Mouse (Mus musculus): Measurements from ENCODE around the gene Thumpd3. TPM values are rescaled to one million over a fixed set of nuclear protein-coding genes. Genes with fewer than 3 reads are reported as not detected.

Thumpd3 gene
- polyA plus RNA-seq, 1 experiment from 2014 or later, result 57.1 TPM

DNA sequence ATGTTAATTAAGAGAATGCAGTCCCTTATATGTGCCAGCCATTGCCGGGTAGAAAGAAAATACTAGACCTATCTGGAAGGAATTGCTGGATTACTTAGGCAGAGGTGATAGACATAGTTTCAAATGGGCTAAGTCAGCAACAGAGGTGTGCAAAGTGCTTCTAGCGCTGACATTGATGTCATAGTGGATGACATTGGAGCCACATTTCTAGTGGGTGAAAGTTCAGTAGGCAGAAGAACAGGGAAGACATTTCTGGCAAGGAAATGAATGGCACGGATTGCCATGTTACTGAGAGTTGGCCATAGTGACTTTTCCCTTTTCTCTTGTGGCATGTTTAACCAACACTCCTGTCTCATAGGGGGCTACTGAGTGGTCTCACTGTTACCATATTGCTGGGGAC lies 19.2 kb downstream of the Thumpd3 start:
- WGBS, result 88% methylated on average over 3 of the region's 3 CpGs
- H3K9ac ChIP-seq (ENCODE audit: low read length), result no peak overlapping the region
- no peak for DNase-seq (ENCODE audit: low spot score, missing footprints)
- H3K4me3 ChIP-seq (ENCODE audit: low read depth, low read length), result no peak overlapping the region
- ATAC-seq (ENCODE audit: low FRiP score), result no peak
- H3K9me3 ChIP-seq (ENCODE audit: control insufficient read depth, low read length), result no peaks in the 10 kb centered on the region
- peaks cover 20% of the 10 kb centered on the region for H3K36me3 ChIP-seq (ENCODE audit: control insufficient read depth, insufficient read depth, low read length)
- no peak overlapping the region for H3K4me2 ChIP-seq
- H3K27me3 ChIP-seq (ENCODE audit: control insufficient read depth, insufficient read depth, low read length), result no peaks in the 10 kb centered on the region
- no peaks in the 10 kb centered on the region for H3K4me1 ChIP-seq (ENCODE audit: control insufficient read depth, insufficient read depth, low read length)
- H3K27ac ChIP-seq (ENCODE audit: low read depth, low read length), result no peak overlapping the region

- no peaks in the 10 kb centered on the region for H3K4me1 ChIP-seq (ENCODE audit: control insufficient read depth, insufficient read depth, low read length)
- no peak overlapping the region for H3K27ac ChIP-seq (ENCODE audit: low read depth, low read length)
- ATAC-seq (ENCODE audit: low FRiP score) (no peak), DNase-seq (ENCODE audit: low spot score, missing footprints) (no peak)
- H3K4me2 ChIP-seq, result no peak overlapping the region
- 100% methylated on average over 1 of the region's 1 CpGs for WGBS
- peaks cover 13% of the 10 kb centered on the region for H3K36me3 ChIP-seq (ENCODE audit: control insufficient read depth, insufficient read depth, low read length)
- no peak overlapping the region for H3K9ac ChIP-seq (ENCODE audit: low read length)
- H3K9me3 ChIP-seq (ENCODE audit: control insufficient read depth, low read length), result no peaks in the 10 kb centered on the region
- H3K4me3 ChIP-seq (ENCODE audit: low read depth, low read length), result no peak overlapping the region
- no peaks in the 10 kb centered on the region for H3K27me3 ChIP-seq (ENCODE audit: control insufficient read depth, insufficient read depth, low read length)
Measured at GRCm38 (mm10) chr6:113069154-113069553, 23.1 kb downstream of the Thumpd3 start.

- H3K36me3 ChIP-seq (ENCODE audit: control insufficient read depth, insufficient read depth, low read length), result no peaks in the 10 kb centered on the region
- H3K9me3 ChIP-seq (ENCODE audit: control insufficient read depth, low read length), result no peaks in the 10 kb centered on the region
- no peak overlapping the region; the same call in 1 of the 2 replicates for H3K27ac ChIP-seq (ENCODE audit: low read depth, low read length)
- ATAC-seq (ENCODE audit: low FRiP score) (no peak), DNase-seq (ENCODE audit: low spot score, missing footprints) (peak; percentile 90)
- H3K4me3 ChIP-seq (ENCODE audit: low read depth, low read length), result peak overlapping the region; percentile 99
- no peaks in the 10 kb centered on the region for H3K27me3 ChIP-seq (ENCODE audit: control insufficient read depth, insufficient read depth, low read length)
- H3K4me2 ChIP-seq, result peak overlapping the region; percentile 93
- 43% methylated on average over 3 of the region's 3 CpGs for WGBS
- peak overlapping the region; percentile 99 for H3K9ac ChIP-seq (ENCODE audit: low read length)
- H3K4me1 ChIP-seq (ENCODE audit: control insufficient read depth, insufficient read depth, low read length), result peaks cover 20% of the 10 kb centered on the region
Measured at GRCm38 (mm10) chr6:113075261-113075660, 29.2 kb downstream of the Thumpd3 start.

- DNase-seq (ENCODE audit: low spot score, missing footprints), result peak; percentile 99
- 0% methylated on average over 46 of the region's 55 CpGs for WGBS
- ATAC-seq (ENCODE audit: low FRiP score), result peak; percentile 85
Measured at GRCm38 (mm10) chr6:113076012-113076685, 30.1 kb downstream of the Thumpd3 start.

DNA sequence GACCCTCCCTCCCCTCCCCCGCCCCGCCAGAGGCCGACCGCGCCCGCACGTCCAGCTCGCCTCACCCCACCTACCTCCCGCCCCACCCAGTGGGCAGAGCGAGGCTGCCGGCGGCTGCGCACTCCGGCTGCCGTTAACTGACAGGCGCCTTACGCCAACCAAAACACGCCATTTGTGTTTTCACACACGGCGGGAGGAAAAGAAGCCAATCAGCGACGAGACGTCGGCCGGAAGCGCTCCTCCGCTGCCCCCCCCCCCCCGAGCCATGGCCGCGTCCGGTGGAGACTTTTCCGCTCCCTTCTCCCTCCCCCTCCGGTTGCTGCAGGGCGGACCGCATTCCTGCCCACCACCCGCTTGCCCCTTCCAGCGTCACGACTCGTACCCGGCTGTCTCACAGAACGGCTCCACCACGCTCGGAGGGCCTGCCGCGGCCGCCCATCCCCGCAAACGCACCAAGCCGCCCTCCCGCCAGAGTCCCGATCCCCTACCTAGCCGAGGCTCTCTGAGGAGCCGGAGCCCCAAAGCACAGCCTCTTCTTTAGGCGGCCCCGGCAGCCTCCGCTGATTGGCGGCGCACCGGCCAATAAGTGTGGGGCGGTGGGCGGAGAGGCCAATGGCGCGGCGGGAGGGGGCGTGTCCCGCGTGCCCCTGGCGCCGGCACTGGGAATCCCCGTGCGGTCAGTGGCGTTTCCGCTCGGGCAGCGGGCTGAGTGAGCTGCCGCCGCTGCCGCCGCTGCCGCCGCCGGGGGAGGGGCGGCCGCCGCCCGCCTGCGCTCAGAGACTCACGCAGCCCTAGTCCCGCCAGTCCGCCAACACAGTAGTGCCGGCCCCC lies 30.9 kb downstream of the Thumpd3 start, which contains the start of gene Setd5:
Setd5 (plus strand) TSS at position 680 of the 831 bp plus-strand sequence.
- Histone ChIP-seq H3K9ac (ENCODE audit: low read length) (peak within 1 kb of the TSS; percentile 99), H3K27me3 (ENCODE audit: control insufficient read depth, insufficient read depth, low read length) (no peaks in the 10 kb centered on the region), H3K4me1 (ENCODE audit: control insufficient read depth, insufficient read depth, low read length) (peaks cover 28% of the 10 kb centered on the region), H3K36me3 (ENCODE audit: control insufficient read depth, insufficient read depth, low read length) (no peaks in the 10 kb centered on the region), H3K4me3 (ENCODE audit: low read depth, low read length) (peak within 1 kb of the TSS; percentile 99), H3K4me2 (peak within 1 kb of the TSS; percentile 94), H3K27ac (ENCODE audit: low read depth, low read length) (peak within 1 kb of the TSS; percentile 100), H3K9me3 (ENCODE audit: control insufficient read depth, low read length) (no peaks in the 10 kb centered on the region)
- peak; percentile 100 for DNase-seq (ENCODE audit: low spot score, missing footprints)
- peak; percentile 94 for ATAC-seq (ENCODE audit: low FRiP score)
- WGBS, result under 1% methylated on average over 60 of the region's 91 CpGs

More at GRCm38 (mm10) chr6:113076012-113076685, 30.1 kb downstream of the Thumpd3 start:
- Histone ChIP-seq H3K27me3 (ENCODE audit: control insufficient read depth, insufficient read depth, low read length) (no peaks in the 10 kb centered on the region), H3K4me1 (ENCODE audit: control insufficient read depth, insufficient read depth, low read length) (peaks cover 22% of the 10 kb centered on the region), H3K4me3 (ENCODE audit: low read depth, low read length) (peak overlapping the region; percentile 99), H3K4me2 (peak overlapping the region; percentile 93), H3K9ac (ENCODE audit: low read length) (peak overlapping the region; percentile 99), H3K27ac (ENCODE audit: low read depth, low read length) (peak overlapping the region; percentile 100), H3K9me3 (ENCODE audit: control insufficient read depth, low read length) (no peaks in the 10 kb centered on the region), H3K36me3 (ENCODE audit: control insufficient read depth, insufficient read depth, low read length) (no peaks in the 10 kb centered on the region)

GRCm38 (mm10) chr6:113077569-113078030 lies 31.6 kb downstream of the Thumpd3 start:
- no peaks in the 10 kb centered on the region for H3K36me3 ChIP-seq (ENCODE audit: control insufficient read depth, insufficient read depth, low read length)
- H3K4me2 ChIP-seq, result peak overlapping the region; percentile 94
- H3K9ac ChIP-seq (ENCODE audit: low read length), result peak overlapping the region; percentile 99
- no peak for ATAC-seq (ENCODE audit: low FRiP score)
- H3K27me3 ChIP-seq (ENCODE audit: control insufficient read depth, insufficient read depth, low read length), result no peaks in the 10 kb centered on the region
- peak; percentile 95 for DNase-seq (ENCODE audit: low spot score, missing footprints)
- peak overlapping the region; percentile 100 for H3K27ac ChIP-seq (ENCODE audit: low read depth, low read length)
- peaks cover 34% of the 10 kb centered on the region for H3K4me1 ChIP-seq (ENCODE audit: control insufficient read depth, insufficient read depth, low read length)
- under 1% methylated on average over 28 of the region's 28 CpGs for WGBS
- H3K4me3 ChIP-seq (ENCODE audit: low read depth, low read length), result peak overlapping the region; percentile 99
- no peaks in the 10 kb centered on the region for H3K9me3 ChIP-seq (ENCODE audit: control insufficient read depth, low read length)

- H3K4me1 ChIP-seq (ENCODE audit: control insufficient read depth, insufficient read depth, low read length), result peaks cover 34% of the 10 kb centered on the region
- H3K4me2 ChIP-seq, result peak overlapping the region; percentile 94
- H3K36me3 ChIP-seq (ENCODE audit: control insufficient read depth, insufficient read depth, low read length), result no peaks in the 10 kb centered on the region
- ATAC-seq (ENCODE audit: low FRiP score) (no peak), DNase-seq (ENCODE audit: low spot score, missing footprints) (peak; percentile 96)
- H3K27me3 ChIP-seq (ENCODE audit: control insufficient read depth, insufficient read depth, low read length), result no peaks in the 10 kb centered on the region
- H3K27ac ChIP-seq (ENCODE audit: low read depth, low read length), result peak overlapping the region; percentile 100
- peak overlapping the region; percentile 99 for H3K4me3 ChIP-seq (ENCODE audit: low read depth, low read length)
- WGBS, result under 1% methylated on average over 18 of the region's 18 CpGs
- H3K9me3 ChIP-seq (ENCODE audit: control insufficient read depth, low read length), result no peaks in the 10 kb centered on the region
- peak overlapping the region; percentile 99 for H3K9ac ChIP-seq (ENCODE audit: low read length)
Measured at GRCm38 (mm10) chr6:113078031-113078721, 32.2 kb downstream of the Thumpd3 start.

DNA sequence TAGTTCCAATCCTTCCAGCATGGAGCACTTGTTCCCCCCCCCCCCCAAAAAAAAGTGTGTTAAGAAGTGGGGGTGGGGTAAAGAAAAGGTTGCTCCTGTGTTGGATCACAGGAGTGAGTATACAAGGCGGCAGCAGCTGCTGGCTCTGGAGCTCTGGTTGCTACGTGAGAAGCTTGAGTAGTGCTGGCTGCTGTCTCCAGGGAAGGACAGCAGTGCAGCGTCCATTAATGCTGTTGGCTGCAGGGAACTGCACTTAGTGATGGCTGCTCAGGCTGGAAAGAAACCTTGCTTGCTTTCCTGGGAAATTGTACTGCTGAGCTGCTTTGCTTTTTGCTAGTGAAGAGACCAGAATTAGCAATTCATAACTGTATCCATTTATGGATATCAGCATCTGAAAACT lies 33.5 kb downstream of the Thumpd3 start:
- H3K4me1 ChIP-seq (ENCODE audit: control insufficient read depth, insufficient read depth, low read length), result peaks cover 38% of the 10 kb centered on the region
- 0% methylated on average over 3 of the region's 3 CpGs for WGBS

More for the DNA sequence above, 33.5 kb downstream of the Thumpd3 start:
- H3K4me2 ChIP-seq, result peak overlapping the region; percentile 94
- peak overlapping the region; percentile 37; the same call in 1 of the 2 replicates for H3K9ac ChIP-seq (ENCODE audit: low read length)
- peak overlapping the region; percentile 54 for H3K27ac ChIP-seq (ENCODE audit: low read depth, low read length)
- ATAC-seq (ENCODE audit: low FRiP score) (no peak), DNase-seq (ENCODE audit: low spot score, missing footprints) (peak; percentile 90)
- H3K36me3 ChIP-seq (ENCODE audit: control insufficient read depth, insufficient read depth, low read length), result no peaks in the 10 kb centered on the region
- no peaks in the 10 kb centered on the region for H3K27me3 ChIP-seq (ENCODE audit: control insufficient read depth, insufficient read depth, low read length)
- H3K4me3 ChIP-seq (ENCODE audit: low read depth, low read length), result peak overlapping the region; percentile 99
- no peaks in the 10 kb centered on the region for H3K9me3 ChIP-seq (ENCODE audit: control insufficient read depth, low read length)
